Mouse (Mus musculus): ENCODE data around the gene Pik3r3. TPM values are rescaled to one million over a fixed set of nuclear protein-coding genes. Genes with fewer than 3 reads are reported as not detected.
"Not testable (repeated sequence)": the region's sequence is repeated elsewhere in the genome, so short reads cannot be mapped to it uniquely, and the experiment has no call there.

The Pik3r3 gene
- total and polyA plus RNA-seq, 3 experiments, result 9.3 to 11.6 (median 10.1) TPM

- Histone ChIP-seq H3K9ac (ENCODE audit: low read depth, low read length) (no peak overlapping the region), H3K79me2 (replicated peaks; ENCODE audit: control insufficient read depth, insufficient read depth, low read length) (no peaks in the 10 kb centered on the region), H3K27me3 (ENCODE audit: control insufficient read depth, insufficient read depth, low read length) (no peaks in the 10 kb centered on the region), H3K4me1 (ENCODE audit: control insufficient read depth, insufficient read depth, low read length) (peaks cover 1% of the 10 kb centered on the region; the same call in 1 of the 2 replicates), H3K36me3 (ENCODE audit: control insufficient read depth, insufficient read depth, low read length) (no peaks in the 10 kb centered on the region), H3K27ac (no peak overlapping the region), H3K4me3 (no peak overlapping the region)
- intact Hi-C loops (cut with DNase I), result no loop called here
- WGBS, result 87% methylated on average over 2 of the region's 2 CpGs
- TF ChIP-seq EP300 (IDR thresholded peaks at IDR 0.05; ENCODE audit: insufficient read depth, low read depth, low read length) (no peak), CTCF (IDR thresholded peaks at IDR 0.05) (no peak), POLR2A (IDR thresholded peaks at IDR 0.05; ENCODE audit: insufficient read depth, low read depth, low read length) (no peak)
- no peak for DNase-seq
Observed at GRCm38 (mm10) chr4:116215895-116216605, 5.4 kb upstream of the Pik3r3 start.

GRCm38 (mm10) chr4:116217046-116217445 lies 4.4 kb upstream of the Pik3r3 start:
- Histone ChIP-seq H3K79me2 (replicated peaks; ENCODE audit: control insufficient read depth, insufficient read depth, low read length) (no peaks in the 10 kb centered on the region), H3K27ac (no peak overlapping the region), H3K4me1 (ENCODE audit: control insufficient read depth, insufficient read depth, low read length) (peaks cover 1% of the 10 kb centered on the region; the same call in 1 of the 2 replicates), H3K4me3 (no peak overlapping the region), H3K9ac (ENCODE audit: low read depth, low read length) (no peak overlapping the region), H3K27me3 (ENCODE audit: control insufficient read depth, insufficient read depth, low read length) (no peaks in the 10 kb centered on the region), H3K36me3 (ENCODE audit: control insufficient read depth, insufficient read depth, low read length) (no peaks in the 10 kb centered on the region)
- intact Hi-C loops (cut with DNase I), result no loop called here
- DNase-seq, result no peak
- no peak for TF ChIP-seq EP300 (IDR thresholded peaks at IDR 0.05; ENCODE audit: insufficient read depth, low read depth, low read length)
- no peak for TF ChIP-seq POLR2A (IDR thresholded peaks at IDR 0.05; ENCODE audit: insufficient read depth, low read depth, low read length)
- no peak for TF ChIP-seq CTCF (IDR thresholded peaks at IDR 0.05)
- 7% methylated on average over 2 of the region's 2 CpGs for WGBS

- H3K4me1 ChIP-seq (ENCODE audit: control insufficient read depth, insufficient read depth, low read length); H3K27me3 ChIP-seq (ENCODE audit: control insufficient read depth, insufficient read depth, low read length); H3K79me2 ChIP-seq (replicated peaks; ENCODE audit: control insufficient read depth, insufficient read depth, low read length); DNase-seq; intact Hi-C loops (cut with DNase I); H3K9ac ChIP-seq (ENCODE audit: low read depth, low read length); H3K4me3 ChIP-seq; H3K27ac ChIP-seq; H3K36me3 ChIP-seq (ENCODE audit: control insufficient read depth, insufficient read depth, low read length): not testable (repeated sequence)
- 83% methylated on average over 1 of the region's 1 CpGs for WGBS
Observed at GRCm38 (mm10) chr4:116217661-116218060, 3.8 kb upstream of the Pik3r3 start.

- TF ChIP-seq EP300 (IDR thresholded peaks at IDR 0.05; ENCODE audit: insufficient read depth, low read depth, low read length), result no peak
- no peak for TF ChIP-seq POLR2A (IDR thresholded peaks at IDR 0.05; ENCODE audit: insufficient read depth, low read depth, low read length)
- no peak for TF ChIP-seq CTCF (IDR thresholded peaks at IDR 0.05)
- Histone ChIP-seq H3K36me3 (ENCODE audit: control insufficient read depth, insufficient read depth, low read length) (no peaks in the 10 kb centered on the region), H3K79me2 (replicated peaks; ENCODE audit: control insufficient read depth, insufficient read depth, low read length) (no peaks in the 10 kb centered on the region), H3K4me3 (no peak overlapping the region), H3K27me3 (ENCODE audit: control insufficient read depth, insufficient read depth, low read length) (no peaks in the 10 kb centered on the region), H3K4me1 (ENCODE audit: control insufficient read depth, insufficient read depth, low read length) (peaks cover 1% of the 10 kb centered on the region; the same call in 1 of the 2 replicates), H3K27ac (no peak overlapping the region; the same call in 1 of the 2 replicates), H3K9ac (ENCODE audit: low read depth, low read length) (no peak overlapping the region)
- no peak for DNase-seq
- intact Hi-C loops (cut with DNase I), result no loop called here
- WGBS, result 97% methylated on average over 1 of the region's 1 CpGs
Observed at GRCm38 (mm10) chr4:116219056-116219455, 2.4 kb upstream of the Pik3r3 start.

- 22% methylated on average over 6 of the region's 6 CpGs for WGBS
- Histone ChIP-seq H3K9ac (ENCODE audit: low read depth, low read length) (peak overlapping the region; percentile 87), H3K4me3 (peak overlapping the region; percentile 88; the same call in 1 of the 2 replicates), H3K79me2 (replicated peaks; ENCODE audit: control insufficient read depth, insufficient read depth, low read length) (no peaks in the 10 kb centered on the region), H3K27ac (peak overlapping the region; percentile 97), H3K27me3 (ENCODE audit: control insufficient read depth, insufficient read depth, low read length) (no peaks in the 10 kb centered on the region), H3K36me3 (ENCODE audit: control insufficient read depth, insufficient read depth, low read length) (no peaks in the 10 kb centered on the region), H3K4me1 (ENCODE audit: control insufficient read depth, insufficient read depth, low read length) (peaks cover 1% of the 10 kb centered on the region; the same call in 1 of the 2 replicates)
- DNase-seq, result peak in 1 of 2 experiments; percentile 5
- intact Hi-C loops (cut with DNase I), result no loop called here
- TF ChIP-seq EP300 (IDR thresholded peaks at IDR 0.05; ENCODE audit: insufficient read depth, low read depth, low read length), result no peak
- TF ChIP-seq POLR2A (IDR thresholded peaks at IDR 0.05; ENCODE audit: insufficient read depth, low read depth, low read length), result no peak
- no peak for TF ChIP-seq CTCF (IDR thresholded peaks at IDR 0.05)
Observed at GRCm38 (mm10) chr4:116220071-116220650, 1.3 kb upstream of the Pik3r3 start.

GRCm38 (mm10) chr4:116220780-116221139 lies 658 bp upstream of the Pik3r3 start:
- no peaks in the 10 kb centered on the region for H3K36me3 ChIP-seq (ENCODE audit: control insufficient read depth, insufficient read depth, low read length)
- H3K4me3 ChIP-seq, result peak overlapping the region; percentile 88
- H3K27me3 ChIP-seq (ENCODE audit: control insufficient read depth, insufficient read depth, low read length), result no peaks in the 10 kb centered on the region
- TF ChIP-seq CTCF (IDR thresholded peaks at IDR 0.05), result no peak
- no peak for TF ChIP-seq EP300 (IDR thresholded peaks at IDR 0.05; ENCODE audit: insufficient read depth, low read depth, low read length)
- TF ChIP-seq POLR2A (IDR thresholded peaks at IDR 0.05; ENCODE audit: insufficient read depth, low read depth, low read length), result peak; percentile 75
- peak overlapping the region; percentile 97 for H3K27ac ChIP-seq
- H3K4me1 ChIP-seq (ENCODE audit: control insufficient read depth, insufficient read depth, low read length), result peaks cover 1% of the 10 kb centered on the region
- no peak for DNase-seq
- H3K9ac ChIP-seq (ENCODE audit: low read depth, low read length), result peak overlapping the region; percentile 87
- no peaks in the 10 kb centered on the region for H3K79me2 ChIP-seq (replicated peaks; ENCODE audit: control insufficient read depth, insufficient read depth, low read length)
- intact Hi-C loops (cut with DNase I), result loop anchor here (1.0 kb wide), 1 partner anchor 43 kb away; no protein-coding TSS in a partner anchor
- WGBS, result 2% methylated on average over 26 of the region's 26 CpGs

Data from heart, adult 2 months (tissue).